Mouse (Mus musculus) heart, postnatal 0 days (tissue): ENCODE results near the gene Cycs.

Experiments used
- CTCF ChIP-seq: IDR thresholded peaks from 2 replicates; pipeline ENCODE4 v1.5.1; 2016; ENCODE audit warnings: antibody characterized with exemption, control low read depth, low read depth
- EP300 ChIP-seq: IDR thresholded peaks from 2 replicates; pipeline ENCODE4 v1.6.1; 2016; ENCODE audit warnings: antibody characterized with exemption, low read depth

GRCm38 (mm10) chr6:50593334-50593845, 27.1 kb upstream of the Cycs start:
- peak; percentile 27 for TF ChIP-seq CTCF
- no peak for TF ChIP-seq EP300
